Mouse (Mus musculus) forebrain, embryonic 11.5 days (tissue): ENCODE measurements at regions not wholly inside any gene's neighbourhood (a gene's known extent, or its start where the extent isn't known, plus 50 kb on each side); places are given as distances from the start of the nearest gene placed in this dataset.

Experiments
- ATAC-seq: fragments of 200-750 bp; cut with Nextera tagmentation; replicated peaks from 2 replicates; pipeline ENCODE4 v1.8.0; 2017; ENCODE audit warnings: moderate TSS enrichment; ENCODE audit not compliant: low FRiP score
- DNase-seq: peaks from one replicate; pipeline ENCODE4 v3.0.0-alpha.2; 2017; ENCODE audit warnings: low spot score
- H3K27ac ChIP-seq: fragments of 300-500 bp; sonication (generic); 2 replicates; pipeline ENCODE4 v1.5.1; 2014; ENCODE audit warnings: low read depth, low read length
- H3K27me3 ChIP-seq: fragments of 300-500 bp; sonication (generic); 2 replicates; pipeline ENCODE4 v1.6.1; 2014; ENCODE audit warnings: mild to moderate bottlenecking, low read length, mixed read lengths; ENCODE audit not compliant: control insufficient read depth, insufficient read depth
- H3K36me3 ChIP-seq: fragments of 300-500 bp; sonication (generic); 2 replicates; pipeline ENCODE4 v1.6.1; 2014; ENCODE audit warnings: mild to moderate bottlenecking, low read length, moderate library complexity, mixed read lengths; ENCODE audit not compliant: control insufficient read depth, insufficient read depth
- H3K4me1 ChIP-seq: fragments of 300-500 bp; sonication (generic); replicated peaks from 2 replicates; pipeline ENCODE4 v1.6.1; 2014; ENCODE audit warnings: low read length, mixed read lengths; ENCODE audit not compliant: control insufficient read depth, insufficient read depth
- H3K4me2 ChIP-seq: fragments of 300-500 bp; sonication (generic); 2 replicates; pipeline ENCODE4 v1.6.1; 2014; ENCODE audit warnings: low read depth, mild to moderate bottlenecking, low read length, moderate library complexity, mixed read lengths; ENCODE audit not compliant: severe bottlenecking
- H3K4me3 ChIP-seq: fragments of 300-500 bp; sonication (generic); 2 replicates; pipeline ENCODE4 v1.5.1; 2014; ENCODE audit warnings: low read depth, low read length
- H3K9ac ChIP-seq: fragments of 300-500 bp; sonication (generic); 2 replicates; pipeline ENCODE4 v1.6.1; 2014; ENCODE audit warnings: low read length
- H3K9me3 ChIP-seq: fragments of 300-500 bp; sonication (generic); 2 replicates; pipeline ENCODE4 v1.6.1; 2016; ENCODE audit warnings: low read length, mixed read lengths; ENCODE audit not compliant: control insufficient read depth
- WGBS: fragments of 180-500 bp; shearing (Covaris S2); extraction: QIAGEN DNeasy Blood & Tissue Kit; methylation state at CpG from one replicate; pipeline ENCODE4 v1.1.7; 2014; 5-methylcytosine and 5-hydroxymethylcytosine counted together

DNA sequence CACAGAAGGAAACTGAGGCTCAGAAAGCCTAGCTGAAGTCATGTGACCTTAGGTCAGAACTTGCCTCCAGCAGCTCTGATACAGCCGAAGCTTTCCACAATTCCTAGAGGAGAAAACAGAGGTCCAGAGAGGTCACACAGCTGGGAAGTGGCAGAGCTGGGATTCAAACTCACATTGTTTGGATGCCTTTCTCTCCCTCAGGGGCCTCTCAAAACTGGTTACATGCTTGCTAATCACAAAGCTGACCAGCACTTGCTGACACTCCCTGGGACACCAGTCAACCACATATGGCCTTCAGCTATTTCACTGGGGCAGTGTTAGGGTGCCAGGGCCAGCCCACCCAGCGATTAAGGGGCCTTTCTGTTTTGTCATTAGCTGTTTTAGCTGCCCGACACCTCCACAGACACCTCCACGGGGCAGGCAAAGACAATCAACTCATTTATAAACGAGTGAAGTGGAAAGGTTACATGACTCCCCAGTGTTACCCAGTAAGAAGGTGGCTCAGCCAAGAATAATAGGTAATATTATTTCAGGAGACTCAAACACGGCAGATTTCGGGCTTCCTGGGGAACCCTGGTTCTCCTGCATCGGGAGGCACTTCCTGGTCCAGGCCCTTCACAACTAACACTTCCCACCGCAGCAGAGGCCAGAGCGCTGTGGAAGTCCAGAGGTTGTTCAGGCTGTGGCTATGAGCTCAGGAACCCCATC is 71.4 kb downstream of the 2410131K14Rik start:
- H3K36me3 ChIP-seq, result no peaks in the 10 kb centered on the region
- H3K27ac ChIP-seq, result peak overlapping the region; percentile 31; the same call in 1 of the 2 replicates
- 45% methylated on average over 10 of the region's 10 CpGs for WGBS
- H3K4me3 ChIP-seq, result no peak overlapping the region
- H3K4me2 ChIP-seq, result no peak overlapping the region
- no peaks in the 10 kb centered on the region; the same call in 1 of the 2 replicates for H3K4me1 ChIP-seq
- ATAC-seq (no peak), DNase-seq (no peak)
- H3K9me3 ChIP-seq, result no peaks in the 10 kb centered on the region
- no peak overlapping the region for H3K9ac ChIP-seq
- H3K27me3 ChIP-seq, result peaks cover 4% of the 10 kb centered on the region; the same call in 1 of the 2 replicates

DNA sequence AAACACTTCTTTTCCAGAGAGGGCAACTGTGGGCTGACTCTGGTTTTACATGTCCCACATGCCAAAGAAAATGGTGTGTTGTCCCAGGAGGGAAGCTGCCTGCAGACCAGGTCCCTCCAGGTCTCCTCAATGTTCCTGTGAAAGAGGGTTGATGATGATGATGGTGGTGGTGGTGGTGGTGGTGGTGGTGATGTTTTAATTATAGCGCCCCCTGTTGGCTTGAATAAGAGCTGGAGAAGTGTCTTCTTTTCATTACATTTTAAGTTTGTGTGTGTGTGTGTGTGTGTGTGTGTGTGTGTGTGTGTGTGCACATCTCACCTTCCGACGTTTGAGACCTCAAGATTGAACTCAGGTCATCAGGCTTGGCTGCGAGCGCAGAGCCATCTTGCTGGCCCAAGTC is 73.0 kb downstream of the 2410131K14Rik start:
- Histone ChIP-seq H3K4me1 (peaks cover 4% of the 10 kb centered on the region; the same call in 1 of the 2 replicates), H3K9ac (no peak overlapping the region), H3K27me3 (peaks cover 4% of the 10 kb centered on the region; the same call in 1 of the 2 replicates), H3K4me2 (no peak overlapping the region), H3K4me3 (no peak overlapping the region), H3K36me3 (no peaks in the 10 kb centered on the region), H3K27ac (no peak overlapping the region), H3K9me3 (no peaks in the 10 kb centered on the region)
- WGBS, result 68% methylated on average over 5 of the region's 5 CpGs
- ATAC-seq, result no peak
- no peak for DNase-seq

- H3K9me3 ChIP-seq, result no peaks in the 10 kb centered on the region
- WGBS, result 17% methylated on average over 14 of the region's 15 CpGs
- H3K4me2 ChIP-seq, result no peak overlapping the region
- DNase-seq (no peak), ATAC-seq (no peak)
- H3K4me3 ChIP-seq, result no peak overlapping the region
- H3K9ac ChIP-seq, result no peak overlapping the region
- H3K27ac ChIP-seq, result no peak overlapping the region
- H3K27me3 ChIP-seq, result peaks cover 4% of the 10 kb centered on the region; the same call in 1 of the 2 replicates
- peaks cover 4% of the 10 kb centered on the region; the same call in 1 of the 2 replicates for H3K4me1 ChIP-seq
- no peaks in the 10 kb centered on the region for H3K36me3 ChIP-seq
Observed at GRCm38 (mm10) chr5:118318883-118319282, 73.9 kb downstream of the 2410131K14Rik start.

GRCm38 (mm10) chr5:118321719-118322455 is 76.9 kb downstream of the 2410131K14Rik start:
- ATAC-seq (peak; percentile 46; the same call in 1 of the 2 replicates), DNase-seq (no peak)
- 50% methylated on average over 18 of the region's 18 CpGs for WGBS
- Histone ChIP-seq H3K4me1 (peaks cover 4% of the 10 kb centered on the region; the same call in 1 of the 2 replicates), H3K27ac (no peak overlapping the region), H3K4me2 (no peak overlapping the region), H3K27me3 (peaks cover 4% of the 10 kb centered on the region; the same call in 1 of the 2 replicates), H3K9me3 (no peaks in the 10 kb centered on the region), H3K9ac (no peak overlapping the region), H3K4me3 (no peak overlapping the region), H3K36me3 (no peaks in the 10 kb centered on the region)

DNA sequence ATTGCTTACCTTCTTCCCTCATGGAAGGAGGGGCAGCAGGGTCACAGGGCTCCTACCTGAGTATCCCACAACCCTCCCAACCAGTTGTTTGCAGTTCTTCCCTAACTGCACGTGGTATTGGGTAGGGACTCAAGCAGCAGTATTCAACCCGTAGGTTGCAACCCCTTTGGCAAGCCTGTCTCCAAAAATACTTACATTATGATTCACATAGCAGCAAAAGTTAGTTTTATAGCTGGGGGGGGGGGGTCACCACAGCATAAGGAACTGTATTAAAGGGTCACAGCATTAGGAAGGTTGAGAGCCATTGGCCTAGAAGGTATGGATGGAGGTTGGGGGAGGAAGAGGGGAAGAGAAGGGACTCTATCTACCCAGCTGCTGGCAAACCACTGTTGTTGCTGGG is 78.1 kb downstream of the 2410131K14Rik start:
- H3K4me1 ChIP-seq, result peaks cover 5% of the 10 kb centered on the region; the same call in 1 of the 2 replicates
- DNase-seq, result no peak
- no peak overlapping the region for H3K9ac ChIP-seq
- ATAC-seq, result no peak
- H3K27me3 ChIP-seq, result peaks cover 4% of the 10 kb centered on the region
- H3K27ac ChIP-seq, result no peak overlapping the region
- no peaks in the 10 kb centered on the region for H3K9me3 ChIP-seq
- no peak overlapping the region for H3K4me2 ChIP-seq
- H3K36me3 ChIP-seq, result no peaks in the 10 kb centered on the region
- 83% methylated on average over 2 of the region's 2 CpGs for WGBS
- no peak overlapping the region for H3K4me3 ChIP-seq

GRCm38 (mm10) chr5:118326837-118327541 is 82.0 kb downstream of the 2410131K14Rik start:
- no peak overlapping the region for H3K27ac ChIP-seq
- peaks cover 9% of the 10 kb centered on the region; the same call in 1 of the 2 replicates for H3K27me3 ChIP-seq
- H3K4me1 ChIP-seq, result peaks cover 8% of the 10 kb centered on the region
- H3K4me3 ChIP-seq, result peak overlapping the region; percentile 13
- H3K9me3 ChIP-seq, result no peaks in the 10 kb centered on the region; the same call in 1 of the 2 replicates
- H3K4me2 ChIP-seq, result peak overlapping the region; percentile 43
- ATAC-seq (no peak; the same call in 1 of the 2 replicates), DNase-seq (peak; percentile 73)
- 0% methylated on average over 18 of the region's 18 CpGs for WGBS
- H3K9ac ChIP-seq, result peak overlapping the region; percentile 2; the same call in 1 of the 2 replicates
- no peaks in the 10 kb centered on the region for H3K36me3 ChIP-seq

DNA sequence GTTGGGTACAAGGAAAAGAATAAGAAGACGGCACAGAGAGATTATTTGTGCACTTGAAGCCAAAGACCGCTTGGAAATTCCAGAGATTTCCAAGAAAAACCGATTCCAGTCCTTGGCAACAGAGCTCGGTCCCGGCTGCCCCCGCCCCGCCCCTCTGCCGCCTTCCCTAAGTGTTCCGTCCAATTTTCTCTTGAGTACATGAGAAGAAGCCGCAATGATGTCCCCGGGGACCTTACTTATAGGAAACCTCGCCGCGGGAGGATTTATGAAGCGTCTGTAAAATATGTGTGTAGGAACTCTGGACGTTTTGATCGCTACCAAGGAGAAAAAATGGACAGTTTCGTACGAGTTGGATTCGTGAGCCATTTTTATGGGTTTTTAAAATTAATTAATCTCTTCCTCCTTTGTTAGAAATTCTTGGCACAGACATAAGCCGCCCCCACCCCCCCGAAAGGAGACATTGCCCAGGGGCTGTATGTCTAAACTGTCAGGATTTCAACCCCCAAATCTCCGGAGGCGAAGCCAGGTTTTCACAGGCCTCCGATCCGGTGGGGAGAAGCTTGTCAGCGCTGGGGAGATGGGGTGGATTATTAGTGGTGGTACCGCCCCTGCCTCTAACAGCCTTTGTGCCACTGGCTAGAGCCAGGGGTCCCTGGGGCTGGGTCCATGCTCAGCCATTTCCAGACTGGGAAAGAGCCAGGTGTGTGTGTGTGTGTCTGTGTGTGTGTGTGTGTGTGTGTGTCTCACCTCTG is 83.1 kb downstream of the 2410131K14Rik start:
- H3K9ac ChIP-seq, result peak overlapping the region; percentile 20
- 0 out of 2 replicates have a peak overlapping the region, but pooled peaks have one; percentile 25 for H3K27ac ChIP-seq

More for the DNA sequence above, 83.1 kb downstream of the 2410131K14Rik start:
- peak overlapping the region; percentile 42 for H3K4me2 ChIP-seq
- peak overlapping the region; percentile 7; the same call in 1 of the 2 replicates for H3K4me3 ChIP-seq
- H3K9me3 ChIP-seq, result no peaks in the 10 kb centered on the region; the same call in 1 of the 2 replicates
- H3K27me3 ChIP-seq, result peaks cover 9% of the 10 kb centered on the region; the same call in 1 of the 2 replicates
- 7% methylated on average over 28 of the region's 28 CpGs for whole genome bisulfite sequencing
- peak; percentile 73 for DNase-seq
- no peak for ATAC-seq
- no peaks in the 10 kb centered on the region for H3K36me3 ChIP-seq
- H3K4me1 ChIP-seq, result peaks cover 8% of the 10 kb centered on the region
